Mouse (Mus musculus): ENCODE measurements around the gene Gm44503.
A peak's percentile ranks its signal among the peaks of the same experiment; 100 is the strongest.

Gm44503 gene

DNA sequence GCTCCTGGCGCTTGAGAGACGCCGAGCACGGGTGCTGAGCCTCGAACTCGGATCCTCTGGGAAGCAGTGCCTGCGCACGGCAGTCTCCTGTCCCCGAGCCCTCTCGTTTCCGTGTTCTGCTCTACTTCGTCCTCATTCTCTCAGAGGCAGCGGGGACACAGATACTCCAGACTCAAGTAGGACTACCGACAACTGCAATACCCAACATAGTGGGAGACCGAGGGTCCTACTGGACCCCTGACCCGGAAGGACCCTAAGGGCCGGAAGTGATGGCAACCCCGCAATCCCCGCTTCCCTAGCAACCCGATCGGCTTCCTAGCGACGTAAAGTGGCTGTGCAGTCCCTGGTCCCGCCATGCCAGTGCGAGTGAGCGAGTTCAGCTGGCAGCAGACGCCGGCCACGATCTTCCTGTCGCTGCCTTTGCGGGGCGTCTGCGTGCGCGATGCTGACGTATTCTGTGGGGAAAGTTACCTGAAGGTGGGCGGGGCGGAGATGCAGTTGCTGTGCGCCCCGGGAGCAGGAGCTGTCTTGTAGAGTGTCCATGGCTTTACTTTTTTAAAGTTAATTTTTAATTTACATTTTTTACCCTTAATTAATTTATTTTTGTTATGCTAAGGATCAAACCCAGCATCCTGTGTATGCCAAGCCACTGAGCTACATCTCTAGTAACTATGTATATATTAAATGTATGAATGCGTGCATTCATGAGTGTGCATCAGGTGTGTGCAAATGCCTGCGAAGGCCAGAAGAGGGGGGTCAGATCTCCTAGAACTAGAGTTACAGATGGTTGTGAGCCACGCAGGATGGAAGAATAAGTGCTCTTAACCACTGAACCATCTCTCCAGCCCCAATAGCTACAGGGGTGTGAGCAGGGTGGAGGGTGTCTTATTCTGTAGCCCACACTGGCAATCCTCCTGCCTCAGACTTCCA lies at the start of gene Gm44503, which contains the start of gene Dyx1c1:
Gm44503 (plus strand) TSS at position 332 of the 930 bp plus-strand sequence.
Dyx1c1 (plus strand) TSS at position 265 of the 930 bp plus-strand sequence.
- peak; percentile 92 for DNase-seq (ENCODE audit: low read depth)

DNA sequence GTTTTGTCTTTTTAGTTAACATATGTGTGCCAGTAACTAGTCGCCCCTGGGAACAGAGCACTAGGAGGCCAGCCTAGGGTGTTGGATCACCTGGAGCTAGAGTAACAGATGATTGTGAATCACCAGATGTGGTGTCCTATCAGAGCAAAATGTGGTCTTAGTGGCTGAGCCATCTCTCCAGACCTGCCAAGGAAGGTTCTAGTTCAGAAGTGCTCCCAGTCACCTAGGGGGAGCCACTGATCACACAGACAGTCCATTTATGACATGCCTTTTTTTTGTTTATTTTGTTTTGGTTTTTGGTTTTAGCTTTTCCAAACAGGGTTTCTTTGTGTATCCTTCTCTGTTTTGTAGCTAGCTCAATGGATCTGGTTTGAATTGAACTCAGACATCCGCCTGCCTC lies 47.3 kb upstream of the Gm44503 start:
- no peak for DNase-seq (ENCODE audit: low read depth)

DNA sequence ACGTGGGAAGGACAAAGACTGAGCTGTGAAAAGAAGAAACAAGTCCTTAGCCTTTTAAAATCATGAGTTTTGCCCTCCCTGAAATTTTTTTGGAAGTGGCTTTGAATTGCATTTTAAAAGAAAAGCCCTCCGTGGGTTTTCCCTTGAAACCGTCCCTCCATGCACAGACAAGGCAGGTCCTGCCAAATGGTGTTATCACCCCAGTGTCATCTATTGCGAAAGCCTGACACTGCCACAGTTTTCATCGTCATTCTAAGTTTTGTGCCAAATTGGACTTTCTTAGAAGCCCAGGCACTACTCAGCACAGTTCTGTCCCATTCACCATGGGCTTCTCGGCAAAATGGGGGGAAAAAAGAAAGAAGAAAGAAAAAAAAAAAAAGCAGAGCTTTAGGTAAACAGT lies 45.1 kb upstream of the Gm44503 start:
- no peak for DNase-seq (ENCODE audit: low read depth)

DNA sequence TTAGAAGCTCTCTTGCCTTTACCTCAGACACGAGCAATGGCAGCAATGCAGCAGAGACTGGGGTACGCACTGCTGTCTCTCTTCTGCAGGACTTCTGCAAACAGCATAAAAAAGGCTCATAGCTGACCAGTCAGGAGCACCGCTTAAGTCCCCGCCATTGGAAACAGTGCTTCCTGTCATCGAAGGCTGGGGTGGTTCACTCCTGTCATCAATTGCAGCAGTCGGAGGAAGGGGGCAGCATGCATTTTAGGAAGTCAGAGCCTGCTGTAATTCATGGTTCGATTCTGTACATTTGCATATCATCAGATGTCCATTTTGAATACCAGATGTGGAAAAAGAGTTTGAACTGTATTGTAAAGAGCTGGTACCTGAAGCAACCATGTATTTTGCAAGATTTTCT lies 42.9 kb upstream of the Gm44503 start:
- DNase-seq (ENCODE audit: low read depth) = no peak

DNA sequence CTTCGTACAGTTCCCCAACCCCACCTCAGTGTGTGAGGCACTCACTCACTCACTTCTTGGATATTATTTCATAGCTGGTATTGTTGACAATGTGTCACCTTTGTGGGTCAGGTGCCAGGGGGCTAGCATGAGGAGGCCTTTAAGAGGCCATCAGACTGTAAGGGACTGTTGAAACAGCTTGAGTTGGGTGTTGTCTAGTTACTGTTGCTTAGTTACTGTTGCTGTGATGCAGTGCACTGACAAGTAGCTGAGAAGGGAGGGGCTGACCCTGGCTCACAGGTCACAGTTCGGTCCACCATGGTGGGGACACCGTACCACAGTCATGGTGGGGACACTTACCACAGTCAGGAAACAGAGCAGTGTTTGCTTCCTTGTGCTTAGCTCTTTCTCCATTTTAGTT lies 35.6 kb upstream of the Gm44503 start:
- DNase-seq (ENCODE audit: low read depth) = no peak

DNA sequence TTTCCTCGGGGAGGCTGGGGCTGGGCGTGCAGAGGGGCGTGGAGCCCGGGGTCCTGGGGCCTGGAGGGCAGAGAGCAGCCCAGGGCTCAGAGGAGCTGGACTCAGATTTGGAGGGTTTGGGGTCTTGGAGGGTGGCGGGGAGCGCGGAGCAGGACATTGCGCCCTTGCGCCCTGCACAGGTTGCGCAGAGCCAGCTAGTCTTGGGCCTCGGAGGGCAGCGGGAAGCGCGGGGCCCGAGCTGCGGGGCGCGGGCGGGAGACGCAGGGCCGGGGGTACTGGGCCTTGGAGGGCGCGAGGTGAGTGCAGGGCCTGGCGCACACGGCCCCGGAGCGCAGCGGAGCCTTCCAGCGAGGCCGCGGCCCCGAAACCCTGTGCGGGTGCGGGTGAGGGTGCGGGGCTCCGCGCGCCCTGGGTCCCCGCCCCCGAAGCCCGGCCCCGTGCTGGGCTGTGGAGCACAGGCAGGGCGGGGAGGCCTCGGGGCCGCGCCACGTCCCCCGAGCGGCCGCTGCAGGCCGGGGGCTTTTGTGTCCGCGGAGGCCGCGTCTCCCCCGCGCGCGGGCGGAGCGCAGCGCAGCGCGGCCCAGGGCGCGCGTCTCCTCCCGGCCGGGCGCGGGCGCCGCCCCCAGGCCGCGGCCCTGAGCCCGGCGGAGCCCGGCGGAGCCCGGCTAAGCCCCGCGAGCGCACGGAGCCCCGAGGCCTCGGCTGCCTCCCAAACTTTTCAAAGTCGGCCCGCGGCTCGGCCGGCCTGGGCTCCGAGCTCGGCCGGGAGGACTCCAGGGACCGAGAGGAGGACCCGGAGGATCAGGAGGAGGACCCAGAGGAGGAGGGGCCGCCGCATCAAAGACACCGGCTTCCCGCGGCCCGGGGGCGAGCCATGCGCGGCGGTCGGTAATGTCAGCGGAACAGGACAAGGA lies 33.4 kb upstream of the Gm44503 start, which contains the start of gene Pygo1:
Pygo1 (plus strand) TSS at position 625 of the 914 bp plus-strand sequence.
- DNase-seq (ENCODE audit: low read depth) = no peak

DNA sequence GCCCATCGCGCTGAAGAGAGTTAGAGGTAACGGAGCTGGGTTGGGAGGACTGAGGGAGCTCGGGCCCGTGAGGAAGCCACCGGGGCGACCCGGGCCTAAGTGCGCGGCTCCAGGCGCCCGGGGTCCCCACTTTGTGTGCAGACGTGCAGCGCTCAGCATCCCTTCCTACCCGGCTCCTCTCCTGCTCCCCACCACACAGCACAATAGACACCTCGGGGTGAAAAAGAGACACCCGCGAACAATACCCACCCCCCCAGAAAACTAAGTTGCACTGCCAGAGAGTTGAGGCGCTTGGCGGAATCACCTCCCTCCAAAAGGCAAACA lies 32.8 kb upstream of the Gm44503 start:
- no peak for DNase-seq (ENCODE audit: low read depth)

DNA sequence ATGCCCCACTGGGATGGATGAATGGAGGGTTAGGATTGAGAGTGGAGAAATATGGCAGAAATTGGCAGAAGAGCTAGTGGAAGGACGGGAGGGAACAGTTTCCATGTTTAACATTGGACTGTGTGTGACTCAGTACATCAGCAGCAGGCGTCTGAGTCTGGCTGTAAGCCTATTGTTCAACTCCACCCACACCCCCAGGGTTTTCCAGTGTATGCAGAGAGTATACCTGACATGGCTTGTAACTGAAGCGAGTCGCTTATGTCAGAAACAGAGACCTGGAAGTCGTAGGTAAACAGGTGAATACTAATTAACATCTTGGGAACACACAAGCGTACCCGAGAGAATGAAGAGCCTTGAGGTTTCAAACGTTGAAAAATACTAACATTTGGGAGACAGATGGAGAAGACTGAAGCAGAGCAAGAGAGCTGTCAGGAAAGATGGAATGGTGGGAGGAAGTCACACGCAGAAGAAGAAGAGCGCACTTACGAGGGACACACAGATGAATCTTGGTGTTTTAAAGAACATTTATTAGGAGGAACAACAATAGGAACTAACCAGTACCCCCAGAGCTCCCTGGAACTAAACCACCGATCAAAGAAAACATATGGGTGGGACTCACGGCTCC lies 27.4 kb upstream of the Gm44503 start:
- DNase-seq (ENCODE audit: low read depth) = no peak

DNA sequence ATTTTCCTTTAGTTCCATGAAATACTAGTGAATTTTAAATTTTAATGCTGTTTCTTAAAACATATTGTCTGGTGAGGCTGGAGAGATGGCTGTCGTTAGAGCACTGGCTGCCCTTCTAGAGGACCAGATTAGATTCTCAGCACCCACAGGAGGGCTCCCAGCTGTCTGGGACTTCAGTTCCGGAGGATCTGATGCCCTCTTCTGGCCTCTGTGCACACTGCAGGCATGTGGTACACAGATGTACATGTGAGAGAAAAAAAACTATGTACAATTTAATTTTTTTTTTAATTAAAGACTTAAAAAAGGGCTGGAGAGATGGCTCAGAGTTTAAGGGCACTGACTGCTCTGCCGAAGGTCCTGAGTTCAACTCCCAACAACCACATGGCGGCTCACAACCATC lies 23.3 kb upstream of the Gm44503 start:
- no peak for DNase-seq (ENCODE audit: low read depth)

DNA sequence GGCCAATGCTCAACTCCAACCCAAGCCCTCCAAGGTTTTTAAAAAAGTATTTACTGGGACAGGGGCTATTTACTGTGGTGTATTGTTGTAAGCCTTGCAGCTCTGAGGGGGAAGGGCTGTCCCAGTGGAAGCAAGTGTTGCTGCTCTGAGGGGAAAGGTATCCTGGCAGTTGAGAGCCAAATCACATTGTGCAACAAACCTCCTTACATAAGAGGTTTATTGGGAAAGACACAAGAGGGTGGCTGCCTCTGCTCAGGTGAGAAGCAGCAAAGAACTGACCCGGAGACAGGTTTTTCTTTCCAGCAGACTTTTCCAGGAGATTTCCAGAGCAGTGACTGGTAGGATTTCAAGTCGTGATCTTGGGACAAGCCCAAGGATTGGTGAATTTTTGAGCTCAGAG lies 22.4 kb upstream of the Gm44503 start:
- DNase-seq (ENCODE audit: low read depth) = no peak

DNA sequence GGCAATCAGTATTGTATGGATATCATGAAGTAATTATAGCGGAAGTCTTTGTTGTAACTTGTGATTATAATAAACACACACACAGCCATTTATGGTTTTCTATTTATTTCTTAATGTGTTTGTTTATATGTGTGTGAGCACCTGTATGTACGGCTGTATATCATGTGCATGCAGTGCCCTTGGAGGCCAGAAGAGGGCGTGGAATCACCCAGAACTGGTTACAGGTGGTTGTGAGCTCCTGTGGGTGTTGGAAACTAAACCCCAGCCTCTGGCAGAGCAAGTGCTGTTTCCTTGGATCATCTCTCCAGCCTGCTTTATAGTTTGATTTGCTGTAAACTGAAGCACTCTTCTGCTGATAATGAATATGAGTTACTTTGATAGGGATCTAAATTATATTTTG lies 15.2 kb upstream of the Gm44503 start:
- DNase-seq (ENCODE audit: low read depth) = peak; percentile 11

DNA sequence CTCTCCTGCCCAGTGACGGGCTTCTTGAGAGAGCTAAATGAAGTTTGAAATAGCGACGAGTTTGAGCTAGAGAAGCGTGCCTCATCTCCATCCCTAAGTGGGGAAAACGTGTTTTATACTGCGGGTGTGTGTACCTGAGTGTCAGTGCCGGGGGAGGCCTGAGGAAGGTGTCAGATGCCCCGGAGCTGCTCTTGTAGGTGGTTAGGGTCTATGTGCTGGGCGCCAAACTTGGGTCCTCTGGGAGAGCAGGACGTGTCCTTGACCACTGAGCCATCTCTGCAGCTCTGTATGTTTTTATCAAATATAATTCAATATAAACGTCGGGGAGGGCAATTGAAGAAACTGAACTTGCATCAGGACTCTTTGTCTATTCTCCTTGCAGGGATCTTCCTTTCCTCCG lies 14.4 kb upstream of the Gm44503 start:
- DNase-seq (ENCODE audit: low read depth) = no peak

DNA sequence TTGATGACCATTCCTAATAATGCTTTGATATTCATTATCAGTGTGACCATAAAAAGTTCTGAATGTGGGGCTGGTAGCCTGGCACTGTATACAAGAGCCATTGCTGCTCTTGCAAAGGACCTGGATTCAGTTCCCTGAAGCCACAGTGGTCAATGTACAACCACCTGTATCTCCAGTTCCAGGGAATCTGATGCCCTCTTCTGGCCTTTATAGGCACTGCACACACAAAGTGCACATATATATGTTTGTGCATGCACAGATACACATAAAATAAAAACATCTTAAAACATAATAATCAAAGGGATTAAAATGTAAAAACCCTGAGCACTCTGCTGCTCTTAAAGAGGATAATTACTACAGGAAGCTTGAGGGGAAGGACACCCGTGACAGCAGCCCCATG lies 11.6 kb upstream of the Gm44503 start:
- DNase-seq (ENCODE audit: low read depth) = no peak

DNA sequence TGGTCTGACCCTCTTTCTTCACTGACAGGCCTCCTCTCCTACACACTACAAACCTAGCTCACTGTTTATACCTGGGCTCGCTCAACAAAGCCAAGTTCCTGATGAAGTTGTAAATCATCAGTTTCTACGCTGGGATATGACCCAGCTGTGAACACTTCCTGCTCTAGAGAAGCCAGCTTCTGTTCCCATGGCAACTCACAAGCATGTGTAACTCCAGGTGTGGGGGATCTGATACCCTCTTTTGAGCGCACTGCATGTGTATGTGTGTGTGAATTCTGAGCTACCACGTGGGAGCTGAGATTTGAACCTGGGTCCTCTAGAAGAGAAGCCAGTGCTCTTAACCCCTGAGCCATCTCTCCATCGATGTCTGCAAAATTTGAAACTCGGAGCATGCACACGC lies 9.1 kb upstream of the Gm44503 start:
- DNase-seq (ENCODE audit: low read depth) = no peak

DNA sequence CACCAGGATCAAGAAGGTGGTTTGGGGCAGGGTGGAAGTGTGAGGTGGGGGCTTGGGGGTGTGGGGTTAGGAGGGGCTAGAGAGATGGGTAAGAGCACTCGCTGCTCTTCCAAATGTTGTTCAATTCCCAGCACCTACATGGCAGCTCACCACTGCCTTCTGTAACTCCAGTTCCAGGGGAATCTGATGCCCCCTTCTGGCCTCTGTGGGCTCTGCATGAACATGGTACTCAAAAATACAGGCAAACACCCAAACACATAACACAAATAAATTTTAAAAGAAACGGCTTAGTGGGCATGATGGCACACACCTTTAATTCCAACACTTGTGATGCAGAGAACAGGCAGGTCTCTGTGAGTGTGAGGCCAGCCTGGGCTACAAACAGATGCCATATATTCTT lies 3.9 kb upstream of the Gm44503 start:
- DNase-seq (ENCODE audit: low read depth) = peak; percentile 52

DNA sequence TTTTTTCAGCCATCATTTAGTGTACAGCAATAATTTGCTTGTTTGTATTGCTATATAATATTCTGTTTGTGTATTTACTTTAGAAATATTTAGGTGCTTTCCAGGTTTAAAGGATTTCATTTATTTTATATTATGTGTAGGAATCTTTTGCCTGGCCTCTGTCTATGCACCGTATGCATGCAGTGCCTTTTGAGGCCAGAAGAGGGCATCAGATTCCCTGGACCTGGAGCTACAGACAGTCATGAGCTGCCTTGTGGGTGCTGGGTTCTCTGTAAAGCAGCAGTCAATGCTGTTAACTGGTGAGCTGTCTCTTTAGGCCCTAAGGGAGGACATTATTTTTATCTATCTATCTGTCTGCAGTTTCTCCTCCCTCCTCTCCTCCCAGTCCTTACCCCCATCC lies 3.1 kb upstream of the Gm44503 start:
- DNase-seq (ENCODE audit: low read depth) = peak; percentile 82

DNA sequence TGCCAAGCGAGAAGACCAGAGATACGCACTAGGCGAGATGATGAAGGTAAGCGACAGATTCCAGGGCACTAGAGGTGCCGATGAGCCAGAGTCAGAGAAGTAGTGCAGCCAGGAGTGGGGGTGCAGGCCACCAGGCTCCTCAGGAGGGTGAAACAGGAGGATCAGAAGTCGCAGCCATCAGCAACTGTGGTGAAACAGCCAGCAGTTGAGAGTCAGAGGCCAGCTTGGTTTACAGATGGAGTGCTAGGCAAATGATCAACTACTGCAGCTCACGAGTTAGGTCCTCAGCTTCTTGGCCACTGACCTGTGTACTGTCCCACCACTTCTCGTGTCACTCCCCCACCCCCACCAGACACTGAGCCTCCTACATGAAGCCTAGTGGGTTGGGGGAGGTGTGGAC lies 2.7 kb downstream of the Gm44503 start:
- DNase-seq (ENCODE audit: low read depth) = peak; percentile 54

DNA sequence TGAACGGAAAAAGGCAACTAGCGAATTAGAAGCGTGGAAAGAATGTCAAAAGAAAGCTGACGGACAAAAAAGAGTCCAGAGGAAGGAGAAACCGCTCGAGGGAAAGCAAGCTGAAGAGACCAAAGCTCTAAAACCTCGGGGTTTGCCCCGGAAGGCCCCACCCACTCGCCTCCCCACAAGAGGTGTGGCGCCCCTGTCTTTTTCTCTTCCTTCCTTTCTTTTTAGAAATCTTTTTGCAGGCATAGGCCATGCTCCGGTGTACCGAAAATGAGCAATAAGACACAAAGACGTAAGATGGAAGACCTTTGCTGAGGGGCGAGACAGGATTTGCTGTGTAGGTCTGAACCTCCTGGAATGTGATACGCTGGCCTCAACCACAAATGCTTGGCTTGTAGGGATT lies 3.3 kb downstream of the Gm44503 start:
- peak; percentile 83 for DNase-seq (ENCODE audit: low read depth)

DNA sequence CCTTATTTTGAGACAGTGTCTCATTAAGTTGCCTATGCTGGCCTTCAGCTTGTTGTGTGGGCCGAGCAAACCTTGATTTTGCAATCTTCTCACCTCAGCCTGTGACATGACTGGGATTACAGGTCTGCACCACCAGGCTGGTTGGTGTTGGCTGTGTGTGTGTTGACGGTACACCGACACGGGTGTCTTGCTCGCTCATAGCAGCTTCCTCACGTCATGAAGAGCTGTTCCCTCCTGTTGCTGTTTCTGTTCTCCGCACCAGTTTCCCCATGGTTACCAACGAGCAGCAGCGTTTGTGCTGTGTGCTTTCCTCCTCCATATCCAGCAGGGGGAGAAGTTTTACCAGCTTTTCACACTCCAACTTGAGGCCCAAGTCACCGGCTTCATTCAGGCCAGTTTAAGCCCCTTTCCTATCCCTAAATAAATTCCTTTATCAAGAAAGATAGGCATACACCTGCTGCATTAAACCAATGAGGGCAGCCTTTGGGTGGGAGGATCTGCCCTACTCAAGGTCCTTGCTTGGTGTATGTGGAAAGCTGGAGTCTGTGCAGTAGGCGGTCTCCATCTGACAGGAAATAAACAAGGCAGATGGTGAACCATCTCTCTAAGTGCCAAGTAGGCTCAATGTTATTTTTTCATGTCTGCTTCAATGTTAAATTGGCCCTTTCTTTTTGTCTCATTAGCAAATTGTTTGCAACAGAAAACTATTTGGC lies 9.9 kb downstream of the Gm44503 start:
- peak; percentile 92 for DNase-seq (ENCODE audit: low read depth)

DNA sequence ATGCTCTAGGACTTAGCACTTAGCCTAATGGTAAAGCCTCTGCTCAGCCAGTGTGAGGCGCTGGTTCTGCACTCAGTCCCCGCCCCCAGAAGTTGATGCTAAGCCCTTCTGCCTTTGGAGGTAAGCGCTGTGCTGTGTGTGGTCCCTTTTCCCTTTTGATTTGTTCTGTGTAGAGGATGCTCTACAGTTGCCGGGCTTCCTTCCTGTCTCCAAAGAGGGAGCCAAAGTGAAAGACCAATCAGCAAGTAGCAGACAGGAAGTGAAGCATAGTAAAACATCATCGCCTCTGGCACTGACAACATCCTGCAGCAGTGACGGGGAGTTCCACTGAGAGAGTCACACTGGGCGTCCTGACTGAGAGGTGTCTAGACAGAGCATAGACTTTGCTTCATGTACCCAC lies 11.2 kb downstream of the Gm44503 start:
- peak; percentile 93 for DNase-seq (ENCODE audit: low read depth)

DNA sequence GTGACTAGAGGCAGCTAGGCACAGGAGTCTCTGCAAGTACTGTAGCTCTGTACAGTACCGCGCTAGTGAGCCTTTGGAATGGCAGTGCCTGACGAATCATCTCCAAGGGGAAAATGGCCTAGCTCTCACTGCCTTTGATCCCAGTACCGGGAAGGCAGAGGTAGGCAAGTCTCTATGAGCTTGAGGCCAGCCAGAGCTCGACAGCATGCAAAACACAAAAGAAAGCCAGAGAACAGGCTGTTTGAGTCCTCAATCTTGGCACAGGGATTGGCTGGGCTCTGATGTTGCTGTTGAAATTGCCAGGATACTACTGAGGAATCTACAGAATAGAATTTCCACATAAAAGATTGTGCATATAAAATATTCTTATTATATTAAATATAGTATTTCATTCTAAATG lies 13.8 kb downstream of the Gm44503 start:
- DNase-seq (ENCODE audit: low read depth) = no peak

DNA sequence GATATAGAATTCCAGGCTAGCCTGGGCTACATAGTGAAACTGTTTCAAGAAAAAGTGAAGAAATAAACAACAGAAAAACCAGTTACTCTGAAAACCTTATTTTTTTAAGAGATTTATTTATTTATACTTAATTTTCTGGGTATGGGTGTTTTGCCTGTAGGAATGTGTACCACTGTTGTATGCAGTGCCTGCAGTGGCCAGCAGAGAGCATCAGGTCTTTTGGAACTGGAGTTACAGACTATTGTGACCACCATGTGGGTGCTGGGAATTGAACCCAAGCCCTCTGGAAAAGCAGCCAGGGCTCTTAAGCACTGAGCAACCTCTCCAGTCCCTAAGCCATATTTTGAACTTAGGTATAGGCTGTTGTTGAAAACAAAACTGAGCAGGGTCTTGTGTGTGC lies 14.3 kb downstream of the Gm44503 start:
- DNase-seq (ENCODE audit: low read depth) = no peak

All from naive thymus-derived CD4-positive, alpha-beta T cell, adult 2 months (primary cell).